Mouse (Mus musculus) neutrophil, adult 83 days (primary cell): ENCODE data around the gene Wnt7b. TPM values are rescaled to one million over a fixed set of nuclear protein-coding genes. Genes with fewer than 3 reads are reported as not detected.

Experiments
- total RNA-seq, 2 experiments: library from RNA; stranded (reverse); gene quantifications; one replicate each; pipeline ENCODE4 v1.2.4; 2023

Gene Wnt7b
- not detected for total RNA-seq

GRCm38 (mm10) chr15:85582356-85582910, at the start of gene Wnt7b:
TSS of gene Wnt7b (minus strand) at chr15:85582473.

GRCm38 (mm10) chr15:85503127-85503526, 79.1 kb downstream of the Wnt7b start, which contains the start of gene 7530416G11Rik:
TSS of gene 7530416G11Rik (minus strand) at chr15:85503227.

Other genes with a start within 250 kb of the Wnt7b start
- gene Atxn10, start 246.2 kb downstream of the Wnt7b start, total RNA-seq: 100 to 1,000 TPM; 163 to 169 TPM
- gene 7530416G11Rik, start 79.2 kb downstream of the Wnt7b start, total RNA-seq: not detected
- gene Ppara, start 152.5 kb upstream of the Wnt7b start, total RNA-seq: not detected
- 1 to 10 TPM; 6.7 to 9.0 TPM for gene Cdpf1, start 229.2 kb upstream of the Wnt7b start, total RNA-seq
- gene Pkdrej, start 239.3 kb upstream of the Wnt7b start, total RNA-seq: under 1 TPM in 1 of 2 experiments, not detected in 1; 0.15 TPM
- gene Ttc38, start 249.8 kb upstream of the Wnt7b start, total RNA-seq: 1 to 10 TPM; 6.8 to 7.5 TPM